Mouse (Mus musculus) kidney, adult 2 months (tissue): Measurements from ENCODE around the gene Plod1.

Source experiments
- CTCF ChIP-seq: fragments of 200-500 bp; conservative IDR thresholded peaks from 2 replicates; pipeline ENCODE4 v1.5.1; 2011; ENCODE audit warnings: low read depth, mild to moderate bottlenecking, control low read depth, low read length, moderate library complexity, mixed read lengths; ENCODE audit not compliant: insufficient read depth, insufficient read length
- POLR2A ChIP-seq: fragments of 200-500 bp; IDR thresholded peaks from one replicate; pipeline ENCODE4 v1.6.1; 2011; ENCODE audit warnings: low read depth, low read length, control low read depth

GRCm38 (mm10) chr4:147920973-147921372 is 15.6 kb downstream of the Plod1 start:
- TF ChIP-seq CTCF (no peak), POLR2A (no peak)
